Mouse (Mus musculus): ENCODE data around the gene Tmem104. TPM values are rescaled to one million over a fixed set of nuclear protein-coding genes. Genes with fewer than 3 reads are reported as not detected.

Tmem104 gene
- 1.2 and 1.7 TPM in 2 replicates for polyA plus RNA-seq (2012; rRNA removed)

GRCm38 (mm10) chr11:115187224-115187639 is at the start of gene Tmem104:
Gene Tmem104 (plus strand): TSS chr11:115187487.

GRCm38 (mm10) chr11:115162832-115163480 is 24.3 kb upstream of the Tmem104 start, which contains the start of gene Slc9a3r1:
Gene Slc9a3r1 (plus strand): TSS chr11:115163341.

GRCm38 (mm10) chr11:115187693-115188092 is 406 bp downstream of the Tmem104 start, which contains the start of gene Nat9:
Gene Nat9 (minus strand): TSS chr11:115187859.

GRCm38 (mm10) chr11:115267061-115267883 is 80.0 kb downstream of the Tmem104 start, which contains the start of gene Grin2c:
Gene Grin2c (minus strand): TSS chr11:115267243.

GRCm38 (mm10) chr11:115276780-115277603 is 89.7 kb downstream of the Tmem104 start, which contains the start of gene Fdxr:
Gene Fdxr (minus strand): TSS chr11:115277050.

Other genes with a start within 250 kb of the Tmem104 start
- 0.08 and 0.09 TPM in 2 replicates for gene Cd300c, start 218.3 kb upstream of the Tmem104 start, polyA plus RNA-seq (2012; rRNA removed)
- 0.85 and 1.1 TPM in 2 replicates for gene Cd300ld, start 197.6 kb upstream of the Tmem104 start, polyA plus RNA-seq (2012; rRNA removed)
- gene Cd300c2, start 185.6 kb upstream of the Tmem104 start, polyA plus RNA-seq (2012; rRNA removed), result 4.0 and 6.0 TPM in 2 replicates
- gene Cd300ld2, start 171.3 kb upstream of the Tmem104 start, polyA plus RNA-seq (2012; rRNA removed), result not detected in 2 replicates
- gene Cd300ld4, start 160.5 kb upstream of the Tmem104 start, polyA plus RNA-seq (2012; rRNA removed), result 0.07 TPM in 1 of 2 replicates, not detected in the other
- 0.06 and 0.15 TPM in 2 replicates for gene Cd300ld5, start 149.7 kb upstream of the Tmem104 start, polyA plus RNA-seq (2012; rRNA removed)
- gene Cd300ld3, start 139.1 kb upstream of the Tmem104 start, polyA plus RNA-seq (2012; rRNA removed), result 0.53 and 0.97 TPM in 2 replicates
- 0.50 and 0.73 TPM in 2 replicates for gene Cd300e, start 125.3 kb upstream of the Tmem104 start, polyA plus RNA-seq (2012; rRNA removed)
- 1.6 and 1.8 TPM in 2 replicates for gene Rab37, start 96.1 kb upstream of the Tmem104 start, polyA plus RNA-seq (2012; rRNA removed)
- gene Cd300lf, start 53.5 kb upstream of the Tmem104 start, polyA plus RNA-seq (2012; rRNA removed), result 1.7 and 2.1 TPM in 2 replicates
- 37.4 and 43.9 TPM in 2 replicates for gene Slc9a3r1, start 24.1 kb upstream of the Tmem104 start, polyA plus RNA-seq (2012; rRNA removed)
- 7.6 and 9.0 TPM in 2 replicates for gene Nat9, start 372 bp downstream of the Tmem104 start, polyA plus RNA-seq (2012; rRNA removed)
- gene Grin2c, start 79.8 kb downstream of the Tmem104 start, polyA plus RNA-seq (2012; rRNA removed), result 0.12 and 0.20 TPM in 2 replicates
- gene Fdxr, start 89.6 kb downstream of the Tmem104 start, polyA plus RNA-seq (2012; rRNA removed), result 12.0 and 14.4 TPM in 2 replicates
- 6.1 and 6.9 TPM in 2 replicates for gene Fads6, start 110.2 kb downstream of the Tmem104 start, polyA plus RNA-seq (2012; rRNA removed)
- not detected in 2 replicates for gene Otop2, start 119.7 kb downstream of the Tmem104 start, polyA plus RNA-seq (2012; rRNA removed)
- 0.05 and 0.07 TPM in 2 replicates for gene Ush1g, start 134.6 kb downstream of the Tmem104 start, polyA plus RNA-seq (2012; rRNA removed)
- not detected in 2 replicates for gene Otop3, start 147.2 kb downstream of the Tmem104 start, polyA plus RNA-seq (2012; rRNA removed)
- gene Hid1, start 180.3 kb downstream of the Tmem104 start, polyA plus RNA-seq (2012; rRNA removed), result 0.57 and 0.70 TPM in 2 replicates
- 1.4 and 1.5 TPM in 2 replicates for gene Cdr2l, start 194.4 kb downstream of the Tmem104 start, polyA plus RNA-seq (2012; rRNA removed)
- gene Mrpl58, start 216.3 kb downstream of the Tmem104 start, polyA plus RNA-seq (2012; rRNA removed), result 38.7 and 39.5 TPM in 2 replicates
- gene Atp5h, start 232.5 kb downstream of the Tmem104 start, polyA plus RNA-seq (2012; rRNA removed), result 362 and 391 TPM in 2 replicates
- 6.4 and 6.8 TPM in 2 replicates for gene Kctd2, start 232.6 kb downstream of the Tmem104 start, polyA plus RNA-seq (2012; rRNA removed)